Mouse (Mus musculus) ES-E14 (cell line): ENCODE measurements at regions not wholly inside any gene's neighbourhood (a gene's known extent, or its start where the extent isn't known, plus 50 kb on each side); places are given as distances from the start of the nearest gene placed in this dataset.

ENCODE experiments used
- DNase-seq: peaks from one replicate; pipeline ENCODE4 v3.0.0-alpha.2; 2013; ENCODE audit warnings: low read depth, low spot score
- H3K27ac ChIP-seq: 2 replicates; pipeline ENCODE4 v1.5.1; 2012; ENCODE audit warnings: low read depth, mild to moderate bottlenecking, low read length, moderate library complexity, mixed read lengths; ENCODE audit not compliant: poor library complexity, insufficient read depth, severe bottlenecking
- H3K36me3 ChIP-seq: 2 replicates; pipeline ENCODE4 v1.6.1; 2012; ENCODE audit warnings: mild to moderate bottlenecking, low read length, moderate library complexity, mixed read lengths; ENCODE audit not compliant: control insufficient read depth, poor library complexity, insufficient read depth, severe bottlenecking
- H3K4me1 ChIP-seq, 2 experiments: fragments of 150-350 bp in 1 of 2; sonication (generic) in 1 of 2; 2 replicates each; pipeline ENCODE4 v1.6.1; 2012; ENCODE audit warnings: low read length in 2 of 2, mild to moderate bottlenecking in 1 of 2, mixed read lengths in 1 of 2; ENCODE audit not compliant: control insufficient read depth in 2 of 2, insufficient read depth in 2 of 2, poor library complexity in 1 of 2
- H3K4me3 ChIP-seq, 2 experiments: fragments of 150-350 bp in 1 of 2; sonication (generic) in 1 of 2; 2 replicates each; pipeline ENCODE4 v1.5.1; 2012; ENCODE audit warnings: low read length in 2 of 2, low read depth in 1 of 2, mild to moderate bottlenecking in 1 of 2, mixed read lengths in 1 of 2; ENCODE audit not compliant: insufficient read depth in 1 of 2, poor library complexity in 1 of 2, severe bottlenecking in 1 of 2
- H3K9ac ChIP-seq: 2 replicates; pipeline ENCODE4 v1.6.1; 2012; ENCODE audit warnings: low read depth, mild to moderate bottlenecking, low read length, mixed read lengths; ENCODE audit not compliant: poor library complexity, insufficient read depth, severe bottlenecking
- H3K9me3 ChIP-seq: fragments of 150-350 bp; sonication (generic); 2 replicates; pipeline ENCODE4 v1.6.1; 2012; ENCODE audit warnings: low read depth, mild to moderate bottlenecking, low read length; ENCODE audit not compliant: control insufficient read depth, insufficient read depth
- CHD2 ChIP-seq: IDR thresholded peaks from 2 replicates; pipeline ENCODE4 v1.6.1; 2014; ENCODE audit warnings: mild to moderate bottlenecking, low read depth, low read length, inconsistent platforms
- HCFC1 ChIP-seq: IDR thresholded peaks from 2 replicates; pipeline ENCODE4 v1.6.1; 2012; ENCODE audit warnings: low read length, inconsistent platforms, borderline replicate concordance; ENCODE audit not compliant: insufficient read depth
- MAFK ChIP-seq: IDR thresholded peaks from 2 replicates; pipeline ENCODE4 v1.6.1; 2014; ENCODE audit warnings: mild to moderate bottlenecking, low read depth, low read length, inconsistent platforms; ENCODE audit not compliant: insufficient read depth
- ZC3H11A ChIP-seq: IDR thresholded peaks from 2 replicates; pipeline ENCODE4 v1.6.1; 2012; ENCODE audit warnings: low read depth, mild to moderate bottlenecking, inconsistent platforms, low read length, borderline replicate concordance
- ZNF384 ChIP-seq: IDR thresholded peaks from 2 replicates; pipeline ENCODE4 v1.6.1; 2012; ENCODE audit warnings: low read depth, low read length, inconsistent platforms
- in situ Hi-C, 2 experiments: fragments of 600-800 bp; cut with MboI; formaldehyde crosslinking; loops; one replicate each; pipeline ENCODE4 v1.15.1; 2025; ENCODE audit warnings: low sequenced_read_pairs in 2 of 2, inconsistent platforms in 1 of 2; ENCODE audit not compliant: unreplicated experiment in 2 of 2

DNA sequence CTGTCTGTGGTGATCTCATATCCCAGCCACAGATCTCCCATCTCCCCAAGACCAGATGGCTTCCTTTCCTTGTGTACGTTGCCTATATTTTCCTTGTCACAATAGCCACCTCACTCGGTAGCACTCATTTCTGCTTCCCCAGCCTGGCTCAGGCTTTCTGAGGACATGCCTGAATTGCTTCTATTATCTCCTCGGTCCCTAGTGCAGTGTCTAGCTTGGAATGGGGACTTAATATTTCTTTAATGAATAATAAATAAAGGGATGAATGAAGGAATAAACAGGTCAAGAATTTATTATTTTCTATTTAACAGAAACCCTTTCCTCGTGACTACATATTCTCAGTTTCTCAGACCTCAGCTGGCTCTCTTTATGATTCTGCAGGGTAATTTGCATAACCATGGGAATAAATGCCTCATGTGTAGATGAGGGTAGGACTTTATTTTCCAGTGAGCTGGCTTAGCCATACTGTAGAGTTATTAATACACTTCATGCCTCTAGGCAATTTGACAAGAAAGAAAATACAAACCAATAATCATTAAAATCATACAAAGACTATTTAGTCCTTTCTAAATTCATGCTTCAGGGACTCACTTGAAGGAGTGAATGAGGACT lies 218.5 kb downstream of the Mex3b start:
- no peak for DNase-seq
- no peaks in the 10 kb centered on the region for H3K9me3 ChIP-seq
- H3K9ac ChIP-seq, result no peak overlapping the region
- no peaks in the 10 kb centered on the region for H3K4me1 ChIP-seq
- H3K4me3 ChIP-seq, result no peak overlapping the region
- in situ Hi-C loops, result loop anchor here in 1 of 2 experiments (10.0 kb wide), 1 partner anchor 61 kb away; no protein-coding TSS in a partner anchor
- no peaks in the 10 kb centered on the region for H3K36me3 ChIP-seq
- H3K27ac ChIP-seq, result no peak overlapping the region
- TF ChIP-seq ZC3H11A (no peak), MAFK (no peak), CHD2 (no peak), HCFC1 (no peak), ZNF384 (no peak)

- H3K36me3 ChIP-seq, result no peaks in the 10 kb centered on the region
- H3K4me1 ChIP-seq, result no peaks in the 10 kb centered on the region
- no peak overlapping the region for H3K4me3 ChIP-seq
- no peak overlapping the region for H3K27ac ChIP-seq
- in situ Hi-C loops, result loop anchor here in 1 of 2 experiments (10.0 kb wide), 1 partner anchor 63 kb away; no protein-coding TSS in a partner anchor
- H3K9me3 ChIP-seq, result no peaks in the 10 kb centered on the region
- no peak overlapping the region for H3K9ac ChIP-seq
- no peak for TF ChIP-seq ZC3H11A
- no peak for TF ChIP-seq ZNF384
- TF ChIP-seq HCFC1, result no peak
- TF ChIP-seq MAFK, result no peak
- no peak for TF ChIP-seq CHD2
- no peak for DNase-seq
Measured at GRCm38 (mm10) chr7:83087408-83087807, 220.3 kb downstream of the Mex3b start.

GRCm38 (mm10) chr7:83088125-83088524 lies 221.0 kb downstream of the Mex3b start:
- Histone ChIP-seq H3K4me3 (no peak overlapping the region), H3K9me3 (no peaks in the 10 kb centered on the region), H3K4me1 (no peaks in the 10 kb centered on the region), H3K36me3 (no peaks in the 10 kb centered on the region), H3K27ac (no peak overlapping the region), H3K9ac (no peak overlapping the region)
- no peak for DNase-seq
- no peak for TF ChIP-seq HCFC1
- no peak for TF ChIP-seq ZC3H11A
- no peak for TF ChIP-seq ZNF384
- no peak for TF ChIP-seq CHD2
- no peak for TF ChIP-seq MAFK
- in situ Hi-C loops, result loop anchor here in 1 of 2 experiments (10.0 kb wide), 1 partner anchor 63 kb away; no protein-coding TSS in a partner anchor

DNA sequence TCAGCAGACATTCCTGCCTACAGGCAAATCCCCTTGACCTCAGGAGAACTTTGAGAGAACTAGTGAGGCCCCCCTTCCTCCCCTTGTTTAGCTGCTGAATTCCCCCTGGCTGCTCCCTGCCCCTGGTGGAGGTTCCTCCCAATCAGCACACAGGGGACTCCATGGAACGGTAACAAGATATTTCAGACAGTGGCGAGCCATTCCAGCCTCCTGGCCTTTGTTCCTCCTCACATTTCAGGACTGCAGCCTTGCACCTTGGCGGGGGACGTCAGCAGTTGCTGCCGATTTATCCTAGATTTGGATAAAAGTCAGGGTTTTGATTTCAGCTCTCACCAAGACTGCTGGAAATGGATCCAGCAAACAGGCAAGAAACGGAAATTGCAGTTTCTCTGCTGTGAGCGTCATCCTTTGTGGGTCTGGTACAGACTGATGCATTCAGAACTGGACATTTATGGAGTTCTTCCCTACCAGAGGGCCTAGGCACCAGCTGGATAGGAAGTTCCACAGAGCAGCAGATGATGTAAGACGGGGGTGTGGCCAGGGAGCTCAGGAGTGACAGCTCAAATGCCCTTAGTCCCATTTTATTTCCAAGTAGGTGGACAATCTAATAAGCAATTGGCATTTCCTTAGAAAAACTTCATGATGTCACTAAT lies 222.3 kb downstream of the Mex3b start:
- H3K36me3 ChIP-seq, result no peaks in the 10 kb centered on the region
- no peaks in the 10 kb centered on the region for H3K4me1 ChIP-seq
- in situ Hi-C loops, result loop anchor here in 1 of 2 experiments (10.0 kb wide), 1 partner anchor 65 kb away; no protein-coding TSS in a partner anchor
- TF ChIP-seq ZC3H11A (no peak), ZNF384 (no peak), HCFC1 (no peak), MAFK (no peak), CHD2 (no peak)
- no peak overlapping the region for H3K9ac ChIP-seq
- no peak overlapping the region for H3K27ac ChIP-seq
- no peaks in the 10 kb centered on the region for H3K9me3 ChIP-seq
- H3K4me3 ChIP-seq, result no peak overlapping the region
- no peak for DNase-seq
